Mouse (Mus musculus) embryonic facial prominence, embryonic 13.5 days (tissue): ENCODE measurements around the gene Orm1. TPM values are rescaled to one million over a fixed set of nuclear protein-coding genes. Genes with fewer than 3 reads are reported as not detected.

Source experiments
- ATAC-seq: fragments of 200-750 bp; cut with Nextera tagmentation; 2 replicates; pipeline ENCODE4 v1.8.0; 2017; ENCODE audit warnings: low read depth; ENCODE audit not compliant: insufficient number of reproducible peaks, insufficient read depth, low FRiP score, low TSS enrichment
- H3K27ac ChIP-seq: fragments of 300-500 bp; sonication (generic); 2 replicates; pipeline ENCODE4 v1.5.1; 2015; ENCODE audit warnings: moderate library complexity, mild to moderate bottlenecking, inconsistent platforms
- H3K27me3 ChIP-seq: fragments of 300-500 bp; sonication (generic); 2 replicates; pipeline ENCODE4 v1.6.1; 2015; ENCODE audit warnings: mild to moderate bottlenecking, inconsistent platforms
- H3K36me3 ChIP-seq: fragments of 300-500 bp; sonication (generic); 2 replicates; pipeline ENCODE4 v1.6.1; 2015; ENCODE audit warnings: mild to moderate bottlenecking, inconsistent platforms
- H3K4me1 ChIP-seq: fragments of 300-500 bp; sonication (generic); 2 replicates; pipeline ENCODE4 v1.6.1; 2015; ENCODE audit warnings: inconsistent platforms
- H3K4me2 ChIP-seq: fragments of 300-500 bp; sonication (generic); 2 replicates; pipeline ENCODE4 v1.6.1; 2015; ENCODE audit warnings: moderate library complexity, mild to moderate bottlenecking, inconsistent platforms
- H3K4me3 ChIP-seq: fragments of 300-500 bp; sonication (generic); 2 replicates; pipeline ENCODE4 v1.5.1; 2015; ENCODE audit warnings: mild to moderate bottlenecking, inconsistent platforms
- H3K9ac ChIP-seq: fragments of 300-500 bp; sonication (generic); 2 replicates; pipeline ENCODE4 v1.6.1; 2015; ENCODE audit warnings: mild to moderate bottlenecking, inconsistent platforms
- H3K9me3 ChIP-seq: fragments of 300-500 bp; sonication (generic); 2 replicates; pipeline ENCODE4 v1.6.1; 2016; ENCODE audit warnings: inconsistent platforms
- WGBS: fragments of 180-500 bp; shearing (Covaris S2); methylation state at CpG from one replicate; pipeline ENCODE4 v1.1.7; 2015; ENCODE audit warnings: mixed read lengths; 5-methylcytosine and 5-hydroxymethylcytosine counted together
- polyA plus RNA-seq: library from polyadenylated mRNA; unstranded; fragments of >200 nt; fragmentation: Nextera tagmentation; extraction: Ambion mirVana; gene quantifications from 2 replicates; pipeline ENCODE4 v1.2.1, GENCODE M21; 2015

The Orm1 gene
- polyA plus RNA-seq, result not detected in 2 replicates

GRCm38 (mm10) chr4:63344295-63344694 is at the start of gene Orm1:
Gene Orm1, plus strand, starts transcription at chr4:63344560.
- Histone ChIP-seq H3K27ac (no peak within 1 kb of the TSS), H3K9me3 (no peaks in the 10 kb centered on the region), H3K4me3 (no peak within 1 kb of the TSS), H3K27me3 (no peaks in the 10 kb centered on the region), H3K4me1 (peaks cover 5% of the 10 kb centered on the region; the same call in 1 of the 2 replicates), H3K36me3 (no peaks in the 10 kb centered on the region), H3K4me2 (no peak within 1 kb of the TSS), H3K9ac (no peak within 1 kb of the TSS)
- WGBS, result 88% methylated on average over 8 of the region's 8 CpGs
- ATAC-seq, result no peak

DNA sequence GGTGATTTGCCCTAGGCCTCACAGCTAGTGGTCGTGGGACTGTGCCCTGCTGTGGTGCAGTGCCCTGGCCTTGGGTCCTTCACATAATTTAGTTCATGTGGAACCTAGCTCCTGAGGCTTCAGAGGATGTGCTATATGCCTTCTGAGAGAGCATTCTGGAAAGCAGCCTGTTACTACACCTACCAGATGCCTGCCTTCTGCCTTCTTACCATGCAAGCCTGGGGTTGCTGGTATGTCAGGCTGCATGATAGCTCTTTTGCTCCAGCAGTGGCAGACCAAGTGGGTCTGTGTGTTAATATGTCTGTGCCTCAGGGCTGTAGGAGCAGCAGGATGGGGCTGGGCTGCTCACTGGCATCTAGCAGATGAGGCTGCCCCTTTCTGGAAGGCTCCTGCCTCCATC is 48.7 kb upstream of the Orm1 start:
- WGBS, result 69% methylated on average over 1 of the region's 1 CpGs
- Histone ChIP-seq H3K4me2 (no peak overlapping the region), H3K9ac (peak overlapping the region; percentile 32; the same call in 1 of the 2 replicates), H3K27ac (peak overlapping the region; percentile 49; the same call in 1 of the 2 replicates), H3K27me3 (no peaks in the 10 kb centered on the region), H3K36me3 (peaks cover 66% of the 10 kb centered on the region), H3K4me1 (peaks cover 48% of the 10 kb centered on the region), H3K9me3 (no peaks in the 10 kb centered on the region), H3K4me3 (no peak overlapping the region)
- ATAC-seq, result no peak

DNA sequence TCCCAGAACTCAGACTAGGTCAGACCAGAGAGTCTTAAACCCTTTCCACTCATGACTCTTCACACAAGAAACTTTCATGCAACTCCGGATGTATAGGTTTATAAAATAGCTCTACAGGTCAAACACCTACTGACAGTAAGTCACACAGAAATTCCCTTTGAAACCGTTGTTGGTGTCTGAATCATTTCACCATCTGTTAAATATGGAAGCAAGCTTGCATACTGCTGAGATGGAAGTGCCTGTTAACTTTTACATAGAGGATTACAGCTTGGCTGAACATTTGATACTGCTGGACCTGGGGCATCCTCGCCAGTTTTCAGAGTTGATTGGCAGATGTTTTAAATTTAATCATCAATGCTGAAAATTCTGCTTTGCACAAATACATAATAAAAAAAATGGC is 48.1 kb upstream of the Orm1 start:
- Histone ChIP-seq H3K27me3 (no peaks in the 10 kb centered on the region), H3K4me2 (no peak overlapping the region), H3K4me3 (no peak overlapping the region), H3K9me3 (no peaks in the 10 kb centered on the region), H3K4me1 (peaks cover 42% of the 10 kb centered on the region), H3K27ac (peak overlapping the region; percentile 49), H3K9ac (no peak overlapping the region), H3K36me3 (peaks cover 72% of the 10 kb centered on the region)
- ATAC-seq, result no peak
- 37% methylated on average over 3 of the region's 3 CpGs for whole genome bisulfite sequencing

GRCm38 (mm10) chr4:63296876-63297275 is 47.5 kb upstream of the Orm1 start:
- no peak overlapping the region for H3K4me3 ChIP-seq
- H3K9me3 ChIP-seq, result no peaks in the 10 kb centered on the region
- no peak for ATAC-seq
- H3K4me2 ChIP-seq, result no peak overlapping the region
- 0 out of 2 replicates have a peak overlapping the region, but pooled peaks have one; percentile 28 for H3K27ac ChIP-seq
- H3K36me3 ChIP-seq, result peaks cover 74% of the 10 kb centered on the region
- H3K4me1 ChIP-seq, result peaks cover 40% of the 10 kb centered on the region
- H3K9ac ChIP-seq, result no peak overlapping the region
- H3K27me3 ChIP-seq, result no peaks in the 10 kb centered on the region
- WGBS, result 39% methylated on average over 8 of the region's 8 CpGs

- no peak overlapping the region for H3K9ac ChIP-seq
- H3K4me2 ChIP-seq, result no peak overlapping the region
- no peak for ATAC-seq
- WGBS, result 86% methylated on average over 8 of the region's 8 CpGs
- H3K4me3 ChIP-seq, result no peak overlapping the region
- peaks cover 42% of the 10 kb centered on the region for H3K4me1 ChIP-seq
- H3K27ac ChIP-seq, result no peak overlapping the region
- H3K9me3 ChIP-seq, result no peaks in the 10 kb centered on the region
- no peaks in the 10 kb centered on the region for H3K27me3 ChIP-seq
- peaks cover 79% of the 10 kb centered on the region for H3K36me3 ChIP-seq
Observed at GRCm38 (mm10) chr4:63298191-63298590, 46.2 kb upstream of the Orm1 start.

DNA sequence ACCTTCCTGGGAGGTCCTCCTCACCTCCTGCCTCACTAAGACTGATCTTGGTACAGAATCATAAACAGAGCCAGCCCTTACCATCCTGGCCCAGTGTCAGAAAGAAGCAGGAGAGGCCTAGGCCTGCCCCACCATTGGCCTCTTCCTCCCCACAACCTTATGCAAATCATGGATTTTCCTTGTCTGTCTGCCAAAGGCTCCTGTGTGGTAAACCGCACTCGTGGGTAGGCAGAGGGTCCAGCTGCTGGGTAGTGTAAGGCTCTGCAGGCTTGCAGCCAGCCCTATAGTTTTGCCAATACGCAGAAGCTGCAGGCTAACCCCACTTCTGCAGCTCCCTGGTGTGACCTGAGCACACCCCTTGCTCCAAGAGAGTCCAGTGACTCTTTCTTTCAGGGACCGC is 41.7 kb upstream of the Orm1 start:
- Histone ChIP-seq H3K9ac (no peak overlapping the region; the same call in 1 of the 2 replicates), H3K4me2 (no peak overlapping the region), H3K4me1 (peaks cover 18% of the 10 kb centered on the region), H3K36me3 (peaks cover 82% of the 10 kb centered on the region), H3K27me3 (no peaks in the 10 kb centered on the region), H3K27ac (no peak overlapping the region), H3K4me3 (no peak overlapping the region), H3K9me3 (no peaks in the 10 kb centered on the region)
- ATAC-seq, result peak; percentile 22; the same call in 1 of the 2 replicates
- WGBS, result 66% methylated on average over 4 of the region's 4 CpGs

DNA sequence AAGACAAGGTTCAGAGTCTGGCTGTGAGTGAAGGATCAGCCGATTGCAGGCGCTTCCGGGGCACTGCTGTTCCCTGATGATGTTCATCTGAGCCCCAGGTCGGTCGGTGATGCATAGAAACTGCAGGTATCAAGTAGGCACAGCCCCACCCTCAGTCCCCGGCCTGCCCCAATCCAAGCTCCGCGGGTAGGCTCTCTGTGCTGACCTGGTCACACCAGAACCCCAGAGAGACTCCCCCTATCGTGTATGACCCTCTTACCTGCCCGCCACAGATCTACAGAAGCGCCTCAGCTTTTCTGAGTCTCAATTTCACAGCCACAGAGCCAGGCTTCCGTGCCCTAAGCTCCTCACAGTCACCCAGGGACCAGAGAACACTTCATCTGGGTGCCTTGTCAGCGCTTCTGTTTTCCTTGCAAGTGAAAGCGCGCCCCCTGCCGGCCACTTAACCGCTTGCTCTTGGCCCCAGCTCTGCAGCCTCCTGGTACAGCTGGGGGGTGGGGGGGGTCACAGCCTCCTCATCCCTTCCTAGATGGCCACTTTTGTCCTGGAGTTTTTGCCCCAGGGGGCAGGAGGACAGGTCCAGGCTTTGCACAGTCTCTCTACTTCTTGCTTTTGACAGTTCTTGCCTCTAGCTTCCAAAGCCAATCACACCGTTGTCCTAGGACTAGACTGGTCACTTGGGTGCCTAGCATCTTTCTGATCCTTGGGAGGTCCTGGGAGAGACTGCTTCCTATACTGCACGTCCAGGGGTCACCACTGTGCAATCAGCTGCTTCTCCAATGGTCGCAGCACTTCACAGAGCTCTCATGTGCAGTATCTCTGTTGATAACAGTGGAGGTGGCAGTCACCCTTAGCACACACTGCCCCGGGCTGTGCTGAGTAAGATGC is 36.9 kb upstream of the Orm1 start:
- Histone ChIP-seq H3K4me2 (no peak overlapping the region), H3K9ac (no peak overlapping the region), H3K27me3 (no peaks in the 10 kb centered on the region), H3K36me3 (peaks cover 86% of the 10 kb centered on the region), H3K4me3 (no peak overlapping the region), H3K4me1 (peaks cover 23% of the 10 kb centered on the region; the same call in 1 of the 2 replicates), H3K27ac (no peak overlapping the region), H3K9me3 (no peaks in the 10 kb centered on the region)
- 33% methylated on average over 21 of the region's 21 CpGs for WGBS
- peak; percentile 44; the same call in 1 of the 2 replicates for ATAC-seq

- 78% methylated on average over 3 of the region's 3 CpGs for WGBS
- Histone ChIP-seq H3K27me3 (no peaks in the 10 kb centered on the region), H3K27ac (no peak overlapping the region), H3K4me2 (no peak overlapping the region), H3K4me3 (no peak overlapping the region), H3K36me3 (peaks cover 85% of the 10 kb centered on the region), H3K9ac (no peak overlapping the region), H3K9me3 (no peaks in the 10 kb centered on the region), H3K4me1 (peaks cover 16% of the 10 kb centered on the region; the same call in 1 of the 2 replicates)
- no peak for ATAC-seq
Observed at GRCm38 (mm10) chr4:63308316-63308715, 36.0 kb upstream of the Orm1 start.

GRCm38 (mm10) chr4:63310247-63310855 is 34.0 kb upstream of the Orm1 start:
- no peaks in the 10 kb centered on the region for H3K9me3 ChIP-seq
- H3K4me2 ChIP-seq, result no peak overlapping the region
- no peak for ATAC-seq
- no peak overlapping the region for H3K9ac ChIP-seq
- peaks cover 90% of the 10 kb centered on the region for H3K36me3 ChIP-seq
- no peak overlapping the region for H3K27ac ChIP-seq
- WGBS, result 58% methylated on average over 10 of the region's 10 CpGs
- H3K4me1 ChIP-seq, result peaks cover 16% of the 10 kb centered on the region; the same call in 1 of the 2 replicates
- no peak overlapping the region for H3K4me3 ChIP-seq
- H3K27me3 ChIP-seq, result no peaks in the 10 kb centered on the region

DNA sequence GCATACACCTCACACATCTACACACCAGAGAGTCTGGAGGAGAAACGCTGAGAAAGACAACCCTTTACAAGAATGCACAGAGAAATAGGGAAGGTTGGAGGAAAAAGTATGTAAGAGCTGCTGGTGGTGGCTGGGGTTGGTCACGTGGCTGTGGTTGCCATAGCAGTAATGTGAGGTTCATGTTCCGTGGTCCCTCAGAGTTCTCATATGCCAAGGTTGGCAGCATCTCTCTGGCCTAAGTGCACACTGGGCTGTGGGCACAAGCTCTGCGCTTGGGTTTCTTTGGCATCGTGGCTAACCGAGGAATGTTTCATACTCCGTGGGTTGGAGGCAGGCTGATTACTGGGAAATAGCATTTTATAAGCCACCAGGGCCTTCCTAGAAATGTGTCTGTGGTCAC is 32.9 kb upstream of the Orm1 start:
- ATAC-seq, result no peak
- Histone ChIP-seq H3K9me3 (no peaks in the 10 kb centered on the region), H3K36me3 (peaks cover 90% of the 10 kb centered on the region), H3K27ac (peak overlapping the region; percentile 64; the same call in 1 of the 2 replicates), H3K9ac (no peak overlapping the region), H3K4me3 (no peak overlapping the region), H3K4me1 (peaks cover 16% of the 10 kb centered on the region; the same call in 1 of the 2 replicates), H3K4me2 (no peak overlapping the region), H3K27me3 (no peaks in the 10 kb centered on the region)
- 78% methylated on average over 7 of the region's 7 CpGs for WGBS

DNA sequence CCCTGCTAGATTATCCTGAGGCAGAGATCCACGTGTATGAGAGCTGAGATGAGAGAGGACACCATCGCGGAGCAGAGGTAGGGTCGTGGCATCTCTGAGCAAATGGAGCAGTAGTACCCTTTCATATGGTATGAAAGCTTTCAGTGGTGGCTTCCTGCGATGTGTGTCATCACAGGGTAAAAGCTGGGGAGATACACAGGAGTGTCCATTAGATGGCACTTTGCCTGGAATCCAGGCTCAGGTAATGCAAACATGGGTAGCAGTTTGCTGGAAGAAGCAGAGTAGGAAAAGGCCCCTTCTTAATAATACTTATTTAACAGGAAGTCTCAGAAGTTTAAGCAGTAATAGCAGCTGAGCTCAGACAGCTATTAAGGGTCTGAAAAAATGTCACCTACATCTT is 30.3 kb upstream of the Orm1 start:
- Histone ChIP-seq H3K4me3 (no peak overlapping the region), H3K27ac (no peak overlapping the region), H3K4me1 (peaks cover 16% of the 10 kb centered on the region; the same call in 1 of the 2 replicates), H3K27me3 (no peaks in the 10 kb centered on the region), H3K9ac (no peak overlapping the region), H3K9me3 (no peaks in the 10 kb centered on the region), H3K36me3 (peaks cover 96% of the 10 kb centered on the region), H3K4me2 (no peak overlapping the region)
- WGBS, result 76% methylated on average over 5 of the region's 5 CpGs
- no peak for ATAC-seq
